Mouse (Mus musculus) lung, postnatal 10 days (tissue): ENCODE results near the gene Rap1gds1.

ENCODE experiments used
- DNase-seq: peaks from one replicate; pipeline ENCODE4 v3.0.0; 2021

The Rap1gds1 gene

GRCm38 (mm10) chr3:138876931-138877361, 198.1 kb downstream of the Rap1gds1 start:
- peak; percentile 75 for DNase-seq

DNA sequence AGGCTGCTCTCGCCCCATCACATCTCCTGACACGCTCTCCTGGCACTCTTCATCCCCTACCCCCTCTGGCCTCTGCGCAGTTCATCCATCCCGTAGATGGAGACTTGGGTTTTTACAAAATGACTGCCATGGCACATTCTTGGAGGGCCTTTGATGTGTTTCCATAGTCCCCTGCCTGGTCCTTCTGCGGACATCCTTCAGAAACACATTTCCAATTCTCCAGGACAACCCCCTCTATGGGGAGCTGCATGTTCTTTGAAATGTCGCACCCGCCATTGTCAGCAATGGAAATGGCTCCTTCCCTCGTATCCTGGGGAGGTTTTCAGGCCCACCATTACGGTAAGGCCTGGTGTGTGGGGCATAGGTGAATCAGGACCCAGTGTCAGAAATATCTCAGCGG, 198.6 kb downstream of the Rap1gds1 start:
- no peak for DNase-seq

- no peak for DNase-seq
Observed at GRCm38 (mm10) chr3:138875936-138876335, 199.1 kb downstream of the Rap1gds1 start.
